Mouse (Mus musculus): ENCODE measurements around the gene Pf4. TPM values are rescaled to one million over a fixed set of nuclear protein-coding genes. Genes with fewer than 3 reads are reported as not detected.

The Pf4 gene
- 272 and 275 TPM in 2 replicates for polyA plus RNA-seq (2015; fragmentation: Nextera tagmentation; extraction: Ambion mirVana)

DNA sequence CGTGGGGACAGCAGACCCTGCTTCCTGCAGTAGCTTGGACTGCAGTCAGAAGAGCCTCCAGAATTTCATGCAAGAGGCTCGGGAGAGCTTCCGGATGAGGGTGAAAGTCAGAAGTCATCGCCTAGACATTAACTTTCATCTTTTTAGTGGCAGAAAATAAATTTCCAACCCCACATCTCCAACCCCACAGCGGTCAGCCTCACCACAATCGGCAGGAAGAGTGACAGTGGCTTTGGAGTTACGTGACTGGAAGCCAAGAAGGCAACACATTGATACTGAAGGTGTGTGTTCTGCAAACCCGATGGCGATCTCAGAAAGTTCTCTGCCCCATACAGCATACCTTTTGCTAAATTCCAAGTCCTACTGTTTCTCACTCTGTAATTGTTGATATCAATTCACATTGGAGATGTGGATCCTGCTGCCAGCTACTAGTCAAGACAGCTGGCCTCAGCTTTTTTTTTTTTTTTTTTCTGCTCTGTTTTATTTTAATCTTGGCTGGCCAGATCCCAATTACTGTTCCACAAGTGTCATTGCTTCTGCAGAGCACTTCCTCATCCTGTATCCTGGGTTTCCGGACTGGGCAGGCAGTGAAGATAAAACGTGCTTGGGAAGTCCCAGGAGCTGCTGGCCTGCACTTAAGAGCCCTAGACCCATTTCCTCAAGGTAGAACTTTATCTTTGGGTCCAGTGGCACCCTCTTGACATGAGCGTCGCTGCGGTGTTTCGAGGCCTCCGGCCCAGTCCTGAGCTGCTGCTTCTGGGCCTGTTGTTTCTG is at the start of gene Pf4:
Gene Pf4 (plus strand): TSS at position 556 of the 774 bp plus-strand sequence.
- WGBS (ENCODE audit: insufficient replicate concordance), result 13% methylated on average over 16 of the region's 16 CpGs
- H3K36me3 ChIP-seq (ENCODE audit: control insufficient read depth, insufficient read depth), result no peaks in the 10 kb centered on the region
- no peak within 1 kb of the TSS for H3K4me3 ChIP-seq (ENCODE audit: low read depth, low read length)
- H3K4me1 ChIP-seq (ENCODE audit: control insufficient read depth, low read depth, low read length), result no peaks in the 10 kb centered on the region
- no peak within 1 kb of the TSS for H3K27ac ChIP-seq (ENCODE audit: low read length)
- H3K9me3 ChIP-seq (replicated peaks; ENCODE audit: control insufficient read depth, low read length), result no peaks in the 10 kb centered on the region
- peak; percentile 62 for ATAC-seq (ENCODE audit: low read depth)
- no peak within 1 kb of the TSS for H3K9ac ChIP-seq (ENCODE audit: low read depth, low read length)
- no peaks in the 10 kb centered on the region for H3K27me3 ChIP-seq (ENCODE audit: control insufficient read depth, insufficient read depth, low read depth, low read length)
- H3K4me2 ChIP-seq (ENCODE audit: low read depth, low read length), result peak within 1 kb of the TSS; percentile 20; the same call in 1 of the 2 replicates

DNA sequence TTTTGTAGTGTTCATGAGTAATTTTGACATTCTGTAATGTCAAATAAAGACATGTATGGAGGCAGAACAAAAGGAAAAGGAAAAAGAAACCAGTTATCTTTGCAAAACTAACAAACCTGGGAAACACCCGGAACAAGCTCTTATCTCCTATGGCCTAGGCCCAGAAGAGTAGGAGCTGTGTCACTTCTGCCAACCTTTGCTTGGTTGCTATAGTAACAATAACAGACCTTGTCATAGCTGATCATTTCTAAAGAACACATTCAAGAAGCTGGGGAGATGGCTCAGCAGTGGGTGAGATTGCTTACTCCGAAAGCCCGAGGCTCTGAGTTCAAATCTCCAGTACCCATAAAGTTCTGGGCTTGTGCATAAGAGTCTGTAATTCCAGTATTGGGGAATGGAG is 49.6 kb upstream of the Pf4 start:
- Histone ChIP-seq H3K4me2 (ENCODE audit: low read depth, low read length) (no peak overlapping the region), H3K27me3 (ENCODE audit: control insufficient read depth, insufficient read depth, low read depth, low read length) (no peaks in the 10 kb centered on the region), H3K4me3 (ENCODE audit: low read depth, low read length) (no peak overlapping the region), H3K4me1 (ENCODE audit: control insufficient read depth, low read depth, low read length) (no peaks in the 10 kb centered on the region), H3K27ac (ENCODE audit: low read length) (no peak overlapping the region), H3K9me3 (replicated peaks; ENCODE audit: control insufficient read depth, low read length) (no peaks in the 10 kb centered on the region), H3K9ac (ENCODE audit: low read depth, low read length) (no peak overlapping the region), H3K36me3 (ENCODE audit: control insufficient read depth, insufficient read depth) (no peaks in the 10 kb centered on the region)
- no peak for ATAC-seq (ENCODE audit: low read depth)
- WGBS (ENCODE audit: insufficient replicate concordance), result 56% methylated on average over 3 of the region's 3 CpGs

DNA sequence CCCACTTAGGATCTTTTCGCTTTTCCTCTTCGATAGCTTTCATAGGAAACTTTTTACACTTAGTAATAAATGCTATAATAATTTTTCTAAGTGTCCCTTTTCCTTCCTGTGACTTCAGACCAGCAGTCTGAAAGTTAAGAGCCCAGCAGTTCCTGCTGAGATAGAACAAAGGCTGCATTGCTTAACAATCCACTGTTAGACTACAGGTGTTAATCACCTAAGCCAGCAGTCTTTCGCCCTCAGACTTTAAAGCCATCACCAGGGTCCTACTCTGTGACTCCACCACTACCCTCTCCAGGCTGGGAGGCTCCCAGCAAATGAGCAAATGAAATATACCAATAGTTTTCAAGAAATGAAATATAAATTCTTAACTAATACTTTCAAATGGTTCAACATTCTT is 44.0 kb upstream of the Pf4 start:
- ATAC-seq (ENCODE audit: low read depth), result no peak
- Histone ChIP-seq H3K27me3 (ENCODE audit: control insufficient read depth, insufficient read depth, low read depth, low read length) (no peaks in the 10 kb centered on the region), H3K4me3 (ENCODE audit: low read depth, low read length) (no peak overlapping the region), H3K27ac (ENCODE audit: low read length) (no peak overlapping the region), H3K36me3 (ENCODE audit: control insufficient read depth, insufficient read depth) (no peaks in the 10 kb centered on the region), H3K4me1 (ENCODE audit: control insufficient read depth, low read depth, low read length) (no peaks in the 10 kb centered on the region), H3K9me3 (replicated peaks; ENCODE audit: control insufficient read depth, low read length) (no peaks in the 10 kb centered on the region), H3K4me2 (ENCODE audit: low read depth, low read length) (no peak overlapping the region), H3K9ac (ENCODE audit: low read depth, low read length) (no peak overlapping the region)
- WGBS (ENCODE audit: insufficient replicate concordance), result 57% methylated on average over 3 of the region's 3 CpGs

DNA sequence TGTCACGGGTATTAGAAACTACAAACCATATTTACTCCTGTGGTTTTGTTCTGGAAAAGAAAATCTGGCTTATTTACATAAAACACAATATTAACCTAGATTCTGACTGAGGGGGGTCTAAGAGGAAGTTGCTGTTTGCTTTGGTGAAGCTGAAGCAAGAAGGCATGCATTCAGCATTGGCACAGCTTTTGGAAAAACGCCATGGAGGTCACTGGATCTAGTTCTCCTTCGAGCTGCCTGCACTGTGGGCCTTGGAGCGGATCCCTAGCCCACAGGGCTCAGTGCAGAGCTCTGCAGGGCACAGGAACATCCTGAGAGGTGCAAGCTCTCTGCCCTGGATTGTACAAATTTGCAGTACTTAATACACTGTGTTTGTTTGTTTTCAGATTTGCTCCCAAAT is 40.8 kb upstream of the Pf4 start:
- Histone ChIP-seq H3K36me3 (ENCODE audit: control insufficient read depth, insufficient read depth) (no peaks in the 10 kb centered on the region), H3K4me2 (ENCODE audit: low read depth, low read length) (no peak overlapping the region), H3K27ac (ENCODE audit: low read length) (no peak overlapping the region), H3K9ac (ENCODE audit: low read depth, low read length) (no peak overlapping the region), H3K27me3 (ENCODE audit: control insufficient read depth, insufficient read depth, low read depth, low read length) (no peaks in the 10 kb centered on the region), H3K4me3 (ENCODE audit: low read depth, low read length) (no peak overlapping the region), H3K9me3 (replicated peaks; ENCODE audit: control insufficient read depth, low read length) (no peaks in the 10 kb centered on the region), H3K4me1 (ENCODE audit: control insufficient read depth, low read depth, low read length) (no peaks in the 10 kb centered on the region)
- WGBS (ENCODE audit: insufficient replicate concordance), result 45% methylated on average over 4 of the region's 4 CpGs
- ATAC-seq (ENCODE audit: low read depth), result no peak

DNA sequence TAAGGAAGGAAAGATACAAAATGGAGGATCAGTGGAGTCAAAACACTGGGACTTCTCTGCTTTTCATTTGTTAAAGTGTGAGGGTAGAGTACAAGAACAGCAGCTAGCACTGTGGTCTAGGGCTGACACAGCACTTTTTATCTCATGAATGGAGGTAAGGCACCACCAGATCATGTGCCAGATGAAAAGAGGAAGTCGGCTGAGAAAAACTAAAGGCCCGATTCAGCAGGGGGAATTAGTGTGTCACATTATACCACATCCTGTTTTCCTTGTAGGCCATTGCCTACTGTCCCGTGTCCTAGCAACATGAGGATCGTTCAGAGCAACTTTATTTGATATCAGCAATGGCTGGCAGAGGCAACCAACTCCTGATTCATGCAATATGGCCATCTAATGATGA is 30.2 kb upstream of the Pf4 start:
- Histone ChIP-seq H3K4me3 (ENCODE audit: low read depth, low read length) (no peak overlapping the region), H3K4me1 (ENCODE audit: control insufficient read depth, low read depth, low read length) (no peaks in the 10 kb centered on the region), H3K9ac (ENCODE audit: low read depth, low read length) (no peak overlapping the region), H3K27ac (ENCODE audit: low read length) (no peak overlapping the region), H3K4me2 (ENCODE audit: low read depth, low read length) (no peak overlapping the region), H3K36me3 (ENCODE audit: control insufficient read depth, insufficient read depth) (no peaks in the 10 kb centered on the region), H3K27me3 (ENCODE audit: control insufficient read depth, insufficient read depth, low read depth, low read length) (no peaks in the 10 kb centered on the region), H3K9me3 (replicated peaks; ENCODE audit: control insufficient read depth, low read length) (no peaks in the 10 kb centered on the region)
- WGBS (ENCODE audit: insufficient replicate concordance), result 10% methylated on average over 4 of the region's 4 CpGs
- peak; percentile 39; the same call in 1 of the 2 replicates for ATAC-seq (ENCODE audit: low read depth)

DNA sequence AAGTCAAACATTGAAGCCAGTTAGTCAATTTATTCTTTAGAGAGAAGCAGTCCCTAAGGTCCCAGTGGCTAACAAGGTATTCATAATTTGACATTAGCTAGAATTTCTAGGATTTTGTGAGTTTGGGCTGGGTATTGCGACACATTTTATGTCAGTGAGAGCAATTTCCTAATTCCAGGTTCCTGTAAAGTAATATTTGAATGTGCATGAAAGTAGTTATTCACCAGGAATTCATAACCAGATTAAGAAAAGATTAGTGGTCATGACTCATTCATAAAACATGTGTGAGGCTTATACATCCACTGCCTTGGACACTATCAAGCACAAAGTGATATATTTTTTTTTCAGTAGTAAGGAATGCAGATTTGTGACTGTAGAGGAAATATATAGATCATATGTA is 18.3 kb upstream of the Pf4 start:
- Histone ChIP-seq H3K9me3 (replicated peaks; ENCODE audit: control insufficient read depth, low read length) (no peaks in the 10 kb centered on the region), H3K4me1 (ENCODE audit: control insufficient read depth, low read depth, low read length) (no peaks in the 10 kb centered on the region), H3K4me3 (ENCODE audit: low read depth, low read length) (no peak overlapping the region), H3K27me3 (ENCODE audit: control insufficient read depth, insufficient read depth, low read depth, low read length) (no peaks in the 10 kb centered on the region; the same call in none of the 2 replicates), H3K4me2 (ENCODE audit: low read depth, low read length) (no peak overlapping the region), H3K27ac (ENCODE audit: low read length) (no peak overlapping the region), H3K9ac (ENCODE audit: low read depth, low read length) (no peak overlapping the region), H3K36me3 (ENCODE audit: control insufficient read depth, insufficient read depth) (no peaks in the 10 kb centered on the region)
- 72% methylated on average over 1 of the region's 1 CpGs for WGBS (ENCODE audit: insufficient replicate concordance)
- no peak for ATAC-seq (ENCODE audit: low read depth)

DNA sequence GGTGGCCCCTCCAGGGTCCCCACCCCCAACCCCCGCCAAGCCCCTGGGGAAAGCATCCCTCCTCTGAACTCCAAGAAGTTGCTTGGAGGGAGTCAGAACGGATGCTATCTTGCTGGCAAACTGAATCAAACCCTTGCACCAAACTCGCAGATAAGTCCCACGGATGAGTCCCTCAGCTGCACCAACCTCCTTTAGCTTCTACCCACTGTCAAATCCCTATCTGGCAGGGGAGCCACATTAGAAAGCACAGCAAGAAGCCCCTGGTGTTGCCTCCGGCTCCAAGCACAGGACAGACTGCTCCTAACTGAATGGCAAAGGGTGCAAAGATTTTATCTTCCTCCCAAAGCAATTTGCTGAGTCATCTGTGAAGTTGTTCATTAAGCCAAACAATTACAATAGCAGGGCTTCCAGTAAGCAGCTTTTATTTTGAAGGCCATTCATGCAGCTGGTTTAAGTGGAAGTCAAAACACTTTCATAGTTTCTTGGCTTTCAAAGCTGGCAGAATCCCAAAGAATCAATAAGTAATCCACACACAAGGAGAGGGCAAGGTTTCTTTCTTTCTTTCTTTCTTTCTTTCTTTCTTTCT is 14.1 kb upstream of the Pf4 start:
- H3K36me3 ChIP-seq (ENCODE audit: control insufficient read depth, insufficient read depth), result no peaks in the 10 kb centered on the region
- H3K4me1 ChIP-seq (ENCODE audit: control insufficient read depth, low read depth, low read length), result no peaks in the 10 kb centered on the region
- H3K27me3 ChIP-seq (ENCODE audit: control insufficient read depth, insufficient read depth, low read depth, low read length), result peaks cover 9% of the 10 kb centered on the region
- no peak overlapping the region for H3K27ac ChIP-seq (ENCODE audit: low read length)
- 31% methylated on average over 5 of the region's 5 CpGs for WGBS (ENCODE audit: insufficient replicate concordance)
- ATAC-seq (ENCODE audit: low read depth), result no peak
- no peak overlapping the region for H3K4me2 ChIP-seq (ENCODE audit: low read depth, low read length)
- H3K9ac ChIP-seq (ENCODE audit: low read depth, low read length), result no peak overlapping the region
- H3K9me3 ChIP-seq (replicated peaks; ENCODE audit: control insufficient read depth, low read length), result no peaks in the 10 kb centered on the region
- no peak overlapping the region for H3K4me3 ChIP-seq (ENCODE audit: low read depth, low read length)

DNA sequence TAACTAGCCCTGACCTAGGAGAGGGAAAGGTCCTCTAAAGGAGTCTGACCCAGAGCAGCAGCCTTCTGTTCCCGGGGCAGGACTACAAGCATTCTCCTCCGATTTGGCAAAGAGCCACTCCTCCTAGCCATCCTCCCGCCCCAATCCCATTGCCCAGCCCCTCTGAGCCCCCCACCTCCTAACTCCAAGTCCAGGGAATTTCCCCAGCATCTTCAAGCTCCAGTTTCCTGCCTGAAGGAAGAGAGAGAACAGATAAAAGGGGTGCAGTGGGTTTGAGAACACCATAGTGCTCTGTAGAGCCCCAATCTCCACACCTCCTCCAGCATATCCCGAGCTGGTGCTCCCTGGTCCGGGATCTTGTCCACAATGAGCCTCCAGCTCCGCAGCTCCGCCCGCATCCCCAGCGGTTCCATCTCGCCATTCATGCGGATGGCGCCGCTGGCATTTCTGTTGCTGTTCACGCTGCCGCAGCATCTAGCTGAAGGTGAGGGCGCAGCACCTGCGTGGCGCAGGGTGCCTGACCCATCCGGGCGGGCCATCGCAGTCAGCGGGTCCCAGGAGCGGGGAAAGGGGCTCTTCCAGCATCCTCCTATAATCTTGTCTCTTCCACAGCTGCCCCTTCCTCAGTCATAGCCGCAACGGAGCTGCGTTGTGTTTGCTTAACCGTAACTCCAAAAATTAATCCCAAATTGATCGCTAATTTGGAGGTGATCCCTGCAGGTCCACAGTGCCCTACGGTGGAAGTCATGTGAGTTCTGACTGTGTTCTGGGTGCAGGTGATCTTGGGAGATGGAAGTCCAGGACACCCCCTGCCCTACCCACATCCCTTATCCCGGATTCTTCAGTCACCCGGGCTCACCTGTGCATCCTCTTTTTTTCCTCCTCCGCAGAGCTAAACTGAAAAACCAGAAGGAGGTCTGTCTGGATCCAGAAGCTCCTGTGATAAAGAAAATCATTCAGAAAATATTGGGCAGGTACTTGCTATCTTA is 12.9 kb upstream of the Pf4 start, which contains the start of gene Cxcl5:
Gene Cxcl5 (plus strand): TSS at position 284 of the 989 bp plus-strand sequence.
- Histone ChIP-seq H3K9ac (ENCODE audit: low read depth, low read length) (no peak within 1 kb of the TSS), H3K4me2 (ENCODE audit: low read depth, low read length) (0 out of 2 replicates have a peak within 1 kb of the TSS, but pooled peaks have one; percentile 9), H3K27me3 (ENCODE audit: control insufficient read depth, insufficient read depth, low read depth, low read length) (peaks cover 9% of the 10 kb centered on the region), H3K27ac (ENCODE audit: low read length) (no peak within 1 kb of the TSS), H3K36me3 (ENCODE audit: control insufficient read depth, insufficient read depth) (no peaks in the 10 kb centered on the region), H3K9me3 (replicated peaks; ENCODE audit: control insufficient read depth, low read length) (no peaks in the 10 kb centered on the region), H3K4me1 (ENCODE audit: control insufficient read depth, low read depth, low read length) (no peaks in the 10 kb centered on the region), H3K4me3 (ENCODE audit: low read depth, low read length) (no peak within 1 kb of the TSS)
- WGBS (ENCODE audit: insufficient replicate concordance), result 4% methylated on average over 32 of the region's 32 CpGs
- ATAC-seq (ENCODE audit: low read depth), result no peak

All from liver, embryonic 16.5 days (tissue).